Mouse (Mus musculus) activated CD4-positive, CD25-positive, alpha-beta regulatory T cell (primary cell): ENCODE measurements around the gene Papln. TPM values are rescaled to one million over a fixed set of nuclear protein-coding genes. Genes with fewer than 3 reads are reported as not detected.

Experiments
- polyA plus RNA-seq, 2 experiments: library from polyadenylated mRNA; unstranded; fragments of 100-300 nt; shearing (Covaris generic); gene quantifications; one replicate each; pipeline ENCODE4 v1.2.1; 2017

Papln gene
- polyA plus RNA-seq, result under 1 TPM in 1 of 2 experiments, not detected in 1; 0.32 TPM

GRCm38 (mm10) chr12:83763311-83764043 is at the start of gene Papln:
TSS of gene Papln (plus strand) at chr12:83763634.

Other genes with a start within 250 kb of the Papln start
- gene Dcaf4, start 243.2 kb upstream of the Papln start, polyA plus RNA-seq, result 10 to 100 TPM; 19.0 to 19.9 TPM
- gene Zfyve1, start 166.4 kb upstream of the Papln start, polyA plus RNA-seq, result 10 to 100 TPM in 1 of 2 experiments, 1 to 10 TPM in 1; 9.6 to 11.3 TPM
- gene Rbm25, start 132.4 kb upstream of the Papln start, polyA plus RNA-seq, result 100 to 1,000 TPM; 301 to 390 TPM
- gene Psen1, start 75.5 kb upstream of the Papln start, polyA plus RNA-seq, result 100 to 1,000 TPM in 1 of 2 experiments, 10 to 100 TPM in 1; 98.0 to 123 TPM
- 10 to 100 TPM; 32.0 to 32.8 TPM for gene Numb, start 158.3 kb downstream of the Papln start, polyA plus RNA-seq
- gene Riox1, start 187.0 kb downstream of the Papln start, polyA plus RNA-seq, result 10 to 100 TPM; 24.0 to 28.5 TPM
- under 1 TPM in 1 of 2 experiments, not detected in 1; 0.11 TPM for gene Heatr4, start 221.2 kb downstream of the Papln start, polyA plus RNA-seq
- 1 to 10 TPM; 4.8 to 5.5 TPM for gene Acot2, start 224.2 kb downstream of the Papln start, polyA plus RNA-seq
- gene Acot1, start 245.9 kb downstream of the Papln start, polyA plus RNA-seq, result under 1 TPM in 1 of 2 experiments, not detected in 1; 0.23 TPM